Mouse (Mus musculus): ENCODE data around the gene Olfr860.

GRCm38 (mm10) chr9:19803000-19803399 lies 46.5 kb downstream of the Olfr860 start:
- TF ChIP-seq EP300 (IDR thresholded peaks at IDR 0.05; ENCODE audit: low read depth) (no peak), CTCF (IDR thresholded peaks at IDR 0.05; ENCODE audit: low read depth) (no peak)

Data from liver, embryonic 14.5 days (tissue).